Comparison of ENCODE assay signal across 21 mouse cellular contexts in genomic region chr3:100074406-100074805, GRCm38 (mm10).
DNase-seq lines count a peak whose midpoint lies in the region; ATAC-seq lines count a peak whose summit lies in the region.
"Had no signal": no experiment of that assay in that cellular context is flagged by ENCODE, and none has a peak within 500 bp of the region (broad histone marks: within the 10 kb centered on the region; RNA-seq: fewer than 3 reads in every experiment).

No protein-coding gene starts in this region.

- no peaks in the 10 kb centered on the region for H3K27me3 ChIP-seq in neural tube, embryonic 15.5 days (replicated peaks)
- H3K27me3 ChIP-seq: CH12.LX; embryonic facial prominence, embryonic 15.5 days; forebrain, embryonic 15.5 days; heart, embryonic 12.5 days; intestine, embryonic 15.5 days had no signal

- no peak overlapping the region for H3K9ac ChIP-seq in neural tube, embryonic 15.5 days (replicated peaks)
- H3K9ac ChIP-seq: embryonic facial prominence, embryonic 15.5 days; forebrain, embryonic 15.5 days; heart, embryonic 12.5 days; hindbrain, embryonic 14.5 days; intestine, embryonic 15.5 days had no signal

- ATAC-seq in megakaryocyte-erythroid progenitor cell, adult 5-6 weeks (replicated peaks; ENCODE audit: low FRiP score, low TSS enrichment, poor library complexity, severe bottlenecking) = no peak
- ATAC-seq in neural tube, embryonic 15.5 days (ENCODE audit: low FRiP score) = no peak
- ATAC-seq: forebrain, embryonic 15.5 days; intestine, embryonic 15.5 days had no signal

- no peaks in the 10 kb centered on the region for H3K36me3 ChIP-seq in neural tube, embryonic 15.5 days
- H3K36me3 ChIP-seq: embryonic facial prominence, embryonic 15.5 days; forebrain, embryonic 15.5 days; heart, embryonic 12.5 days; hindbrain, embryonic 10.5 days; intestine, embryonic 15.5 days had no signal

- 95% methylated on average over 1 of the region's 1 CpGs for WGBS in neural tube, embryonic 15.5 days

- peak; percentile 81 for DNase-seq in brain, adult 2 months (ENCODE audit: low read depth, low spot score)
- DNase-seq in cerebellum, adult 11-12 months = peak; percentile 55
- DNase-seq in cerebellum, adult 9-10 months = peak; percentile 71
- DNase-seq in cerebellum, postnatal 25 days = peak; percentile 29 to 49
- no peak for DNase-seq in kidney, postnatal 36 days
- DNase-seq: adrenal gland, adult 2 months; adrenal gland, postnatal 25 days; embryo, embryonic 11 days; gastrocnemius, postnatal 10 days; heart, adult 2 months; kidney, adult 18-20 months had no signal

- no peaks in the 10 kb centered on the region for H3K9me3 ChIP-seq in neural tube, embryonic 15.5 days (replicated peaks)
- H3K9me3 ChIP-seq: embryonic facial prominence, embryonic 15.5 days; forebrain, embryonic 15.5 days; heart, embryonic 12.5 days; hindbrain, embryonic 10.5 days; intestine, embryonic 15.5 days had no signal

- no peak overlapping the region for H3K4me2 ChIP-seq in neural tube, embryonic 15.5 days
- H3K4me2 ChIP-seq: embryonic facial prominence, embryonic 15.5 days; forebrain, embryonic 15.5 days; heart, embryonic 12.5 days; hindbrain, embryonic 14.5 days; intestine, embryonic 15.5 days had no signal

- no peak overlapping the region for H3K27ac ChIP-seq in neural tube, embryonic 15.5 days (replicated peaks)
- H3K27ac ChIP-seq: embryonic facial prominence, embryonic 15.5 days; forebrain, embryonic 15.5 days; heart, adult 2 months; hindbrain, embryonic 10.5 days; hindbrain, embryonic 14.5 days; intestine, embryonic 15.5 days had no signal

- no peak overlapping the region for H3K4me3 ChIP-seq in neural tube, embryonic 15.5 days (replicated peaks)
- H3K4me3 ChIP-seq: embryonic facial prominence, embryonic 15.5 days; erythroblast, embryonic 14.5 days; forebrain, embryonic 15.5 days; heart, adult 2 months; heart, embryonic 12.5 days; hindbrain, embryonic 10.5 days; intestine, embryonic 15.5 days had no signal

- H3K4me1 ChIP-seq in neural tube, embryonic 15.5 days = no peaks in the 10 kb centered on the region
- H3K4me1 ChIP-seq: embryonic facial prominence, embryonic 15.5 days; forebrain, embryonic 15.5 days; hindbrain, embryonic 10.5 days; intestine, embryonic 15.5 days had no signal

Comparison
In these comparisons a context has a peak if more than half of its experiments do, and no peak if none do; other contexts are left out.
1. DNase-seq: peak in brain, adult 2 months (single experiment), cerebellum, adult 11-12 months (single experiment), cerebellum, adult 9-10 months (single experiment) and cerebellum, postnatal 25 days (2 of 2); none in kidney, postnatal 36 days (0 of 2).